Mouse (Mus musculus) G1E (cell line): ENCODE results near the gene Pias1.

Experiments used
- CTCF ChIP-seq: IDR thresholded peaks from 2 replicates; pipeline ENCODE4 v1.5.1; 2012; ENCODE audit warnings: low read depth, low read length, inconsistent platforms, mixed read lengths
- GATA1 ChIP-seq: IDR thresholded peaks from 2 replicates; pipeline ENCODE4 v1.6.1; 2012; ENCODE audit warnings: borderline replicate concordance, low read length, inconsistent platforms, mixed read lengths
- TAL1 ChIP-seq: conservative IDR thresholded peaks from 2 replicates; pipeline ENCODE4 v1.6.1; 2012; ENCODE audit warnings: low read depth, low read length, inconsistent platforms, mixed read lengths

DNA sequence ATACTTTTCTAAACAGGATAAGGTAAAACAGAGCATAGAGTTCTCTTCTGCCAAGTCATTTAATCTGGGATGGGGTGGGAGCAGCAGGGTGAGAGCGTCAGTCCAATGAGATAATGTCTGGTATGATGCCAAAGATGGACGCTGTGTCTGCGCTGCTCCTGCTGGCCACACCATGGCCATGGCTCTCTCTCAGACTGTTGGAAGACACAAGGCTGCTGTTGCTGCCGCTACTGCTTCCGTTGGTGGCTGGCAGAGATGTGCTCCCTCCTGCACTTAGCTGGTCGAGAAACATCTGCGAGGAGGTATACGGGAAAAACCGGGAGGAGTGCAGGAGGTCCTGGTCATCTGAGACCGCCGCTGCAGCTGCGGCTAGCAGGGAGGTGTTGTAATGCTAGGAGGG is 105.9 kb downstream of the Pias1 start:
- TF ChIP-seq GATA1 (no peak), CTCF (no peak), TAL1 (no peak)
